8 mouse cellular contexts compared by ENCODE assay signal in the genomic region with DNA sequence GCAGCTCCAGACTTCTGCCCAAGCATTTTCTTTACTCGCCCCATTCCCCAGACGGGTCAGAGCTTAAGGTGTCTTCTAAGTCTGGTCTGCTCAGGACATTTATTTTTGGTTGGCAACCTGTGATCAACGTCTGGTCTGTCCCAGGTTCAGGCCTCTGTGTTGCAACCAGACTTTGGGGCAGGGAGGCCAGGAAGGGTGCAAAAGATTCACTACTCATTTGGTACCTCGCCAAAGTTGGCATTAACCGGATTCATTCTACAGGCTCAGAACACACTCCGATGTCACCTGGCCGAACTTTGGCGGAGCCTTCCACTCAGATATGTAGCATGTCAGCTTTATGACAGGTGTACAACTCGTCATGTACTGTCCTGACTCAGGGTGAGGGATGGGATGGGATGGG. TPM values are rescaled to one million over a fixed set of nuclear protein-coding genes. Genes with fewer than 3 reads are reported as not detected.
DNase-seq lines count a peak whose midpoint lies in the region; ATAC-seq and TF ChIP-seq lines count a peak whose summit lies in the region.

No protein-coding gene starts in this region.

- no peaks in the 10 kb centered on the region for H3K36me3 ChIP-seq in heart, adult 2 months (ENCODE audit: control insufficient read depth, insufficient read depth, low read length)
- H3K36me3 ChIP-seq in MEL (ENCODE audit: control insufficient read depth in 1 of 2, insufficient read depth in 2 of 2, low read length in 2 of 2) = peaks cover 0 to 4% of the 10 kb centered on the region in 2 experiments; a peak in 2 of 4 replicates
- H3K36me3 ChIP-seq in hindbrain, embryonic 14.5 days (replicated peaks; ENCODE audit: control insufficient read depth, insufficient read depth) = no peaks in the 10 kb centered on the region
- no peaks in the 10 kb centered on the region for H3K36me3 ChIP-seq in macrophage (ENCODE audit: inconsistent target)

- H3K27me3 ChIP-seq in heart, adult 2 months (ENCODE audit: control insufficient read depth, insufficient read depth, low read length) = no peaks in the 10 kb centered on the region
- no peaks in the 10 kb centered on the region for H3K27me3 ChIP-seq in MEL (ENCODE audit: control insufficient read depth in 1 of 2, insufficient read depth in 2 of 2, low read length in 2 of 2)
- H3K27me3 ChIP-seq in hindbrain, embryonic 14.5 days (ENCODE audit: control insufficient read depth, insufficient read depth, low read length) = no peaks in the 10 kb centered on the region

- intact Hi-C loops in heart, adult 2 months (cut with DNase I) = loop anchor here (1.0 kb wide), 1 partner anchor 28 kb away; a partner anchor contains a TSS

- DNase-seq in heart, adult 2 months = no peak
- DNase-seq in heart, adult 8-10 months (ENCODE audit: low spot score) = no peak
- DNase-seq in MEL (ENCODE audit: low read depth, low spot score) = no peak
- no peak for DNase-seq in hindbrain, embryonic 14.5 days (ENCODE audit: low spot score)
- DNase-seq in embryo, embryonic 10 days (ENCODE audit: low spot score) = no peak
- DNase-seq in right cerebral cortex, postnatal 25 days = no peak
- DNase-seq in left cerebral cortex, adult 18-20 months (ENCODE audit: low spot score in 2 of 2) = no peak

- 24% methylated on average over 9 of the region's 9 CpGs for WGBS in heart, adult 2 months
- 41% methylated on average over 9 of the region's 9 CpGs for WGBS in hindbrain, embryonic 14.5 days
- 36% methylated on average over 9 of the region's 9 CpGs for WGBS in macrophage (ENCODE audit: missing documents)

- H3K4me3 ChIP-seq in heart, adult 2 months = peak overlapping the region; percentile 80
- peak overlapping the region; percentile 70 to 96 for H3K4me3 ChIP-seq in MEL (ENCODE audit: control insufficient read depth in 1 of 2, insufficient read depth in 1 of 2, low read depth in 2 of 2, low read length in 2 of 2)
- peak overlapping the region; percentile 44 for H3K4me3 ChIP-seq in hindbrain, embryonic 14.5 days (replicated peaks; ENCODE audit: low read length)
- peak overlapping the region; percentile 56 for H3K4me3 ChIP-seq in macrophage (ENCODE audit: inconsistent target)

- H3K27ac ChIP-seq in heart, adult 2 months = peak overlapping the region; percentile 95
- no peak overlapping the region for H3K27ac ChIP-seq in MEL (ENCODE audit: control insufficient read depth, low read depth, low read length)
- H3K27ac ChIP-seq in hindbrain, embryonic 14.5 days = peak overlapping the region; percentile 62; the same call in 1 of the 2 replicates
- peak overlapping the region; percentile 27; the same call in 1 of the 2 replicates for H3K27ac ChIP-seq in macrophage

- H3K9ac ChIP-seq in heart, adult 2 months (ENCODE audit: low read depth, low read length) = peak overlapping the region; percentile 23
- 0 out of 2 replicates have a peak overlapping the region, but pooled peaks have one; percentile 21 for H3K9ac ChIP-seq in MEL (ENCODE audit: control insufficient read depth, low read depth, low read length, poor library complexity, severe bottlenecking)
- peak overlapping the region; percentile 67 for H3K9ac ChIP-seq in hindbrain, embryonic 14.5 days

- TF ChIP-seq POLR2A in heart, adult 2 months (IDR thresholded peaks at IDR 0.05; ENCODE audit: insufficient read depth, low read depth, low read length) = no peak
- TF ChIP-seq POLR2A in MEL (IDR thresholded peaks at IDR 0.05; ENCODE audit: control insufficient read depth in 1 of 2, insufficient read depth in 1 of 2, low read depth in 1 of 2, low read length in 2 of 2, poor library complexity in 1 of 2) = no peak

- peaks cover 10% of the 10 kb centered on the region for H3K4me1 ChIP-seq in heart, adult 2 months (ENCODE audit: control insufficient read depth, insufficient read depth, low read length)
- peaks cover 0 to 9% of the 10 kb centered on the region in 2 experiments; a peak in 2 of 4 replicates for H3K4me1 ChIP-seq in MEL (ENCODE audit: control insufficient read depth in 1 of 2, insufficient read depth in 2 of 2, low read length in 2 of 2)
- H3K4me1 ChIP-seq in hindbrain, embryonic 14.5 days (replicated peaks; ENCODE audit: control insufficient read depth, insufficient read depth, low read length) = peaks cover 27% of the 10 kb centered on the region

- no peaks in the 10 kb centered on the region for H3K9me3 ChIP-seq in MEL (replicated peaks; ENCODE audit: insufficient read depth, low read length)
- no peaks in the 10 kb centered on the region for H3K9me3 ChIP-seq in hindbrain, embryonic 14.5 days (ENCODE audit: control insufficient read depth, low read length)

- H3K4me2 ChIP-seq in hindbrain, embryonic 14.5 days (replicated peaks) = peak overlapping the region; percentile 66

- TF ChIP-seq CTCF in heart, adult 2 months (IDR thresholded peaks at IDR 0.05) = no peak
- TF ChIP-seq CTCF in MEL (IDR thresholded peaks at IDR 0.05 in 2 of 3, conservative IDR thresholded peaks at IDR 0.05 in 1 of 3; ENCODE audit: control insufficient read depth in 1 of 3, insufficient read depth in 1 of 3, low read depth in 2 of 3, low read length in 3 of 3, poor library complexity in 1 of 3, severe bottlenecking in 1 of 3) = no peak

- no peaks in the 10 kb centered on the region for H3K79me2 ChIP-seq in heart, adult 2 months (replicated peaks; ENCODE audit: control insufficient read depth, insufficient read depth, low read length)
- H3K79me2 ChIP-seq in MEL (ENCODE audit: control insufficient read depth, insufficient read depth, low read length, poor library complexity) = peaks cover 3% of the 10 kb centered on the region; the same call in 1 of the 2 replicates
- H3K79me2 ChIP-seq in macrophage (ENCODE audit: inconsistent target) = no peaks in the 10 kb centered on the region

- no peak for TF ChIP-seq EP300 in heart, adult 2 months (IDR thresholded peaks at IDR 0.05; ENCODE audit: insufficient read depth, low read depth, low read length)
- TF ChIP-seq EP300 in MEL (IDR thresholded peaks at IDR 0.05; ENCODE audit: low read depth in 1 of 2, low read length in 2 of 2) = no peak

- no peak for TF ChIP-seq RAD21 in MEL (IDR thresholded peaks at IDR 0.05; ENCODE audit: low read depth, low read length)

- ATAC-seq in hindbrain, embryonic 14.5 days (ENCODE audit: low FRiP score) = no peak

RNA-seq across cellular contexts. Expression of a gene that starts 0.5 kb away (rescaled TPM):
- total RNA-seq in heart, adult 2 months (2021) = 10 to 100 TPM; 18.7 to 21.8 TPM
- polyA plus RNA-seq in heart, adult 2 months (2012; rRNA removed) = 33.2 and 43.0 TPM in 2 replicates
- 10 to 100 TPM; 17.5 to 20.6 (median 19.5) TPM for total RNA-seq in heart, adult 8-10 months (2022)
- total RNA-seq in MEL (2012; rRNA removed) = 22.8 and 25.1 TPM in 2 replicates
- polyA plus RNA-seq in MEL (2012; ENCODE audit: insufficient read depth in 1 of 2, insufficient read length in 2 of 2, low read depth in 1 of 2, low replicate concordance in 2 of 2, missing spikeins in 1 of 2) (10 to 100 TPM in 1 of 2 experiments, not detected in 1; 48.7 TPM), macrophage (2018) (3.5 to 10.0 TPM (median 5.9 TPM) in 3 replicates)
- polyA plus RNA-seq in hindbrain, embryonic 14.5 days (2014; fragmentation: Nextera tagmentation; extraction: Ambion mirVana) = 57.7 and 69.8 TPM in 2 replicates
- 1 to 10 TPM in 20 of 26 experiments, under 1 TPM in 1, not detected in 5; 0.98 to 8.7 (median 2.8) TPM for total RNA-seq in macrophage (2018; cell fraction: chromatin; rRNA removed)
- 1 to 10 TPM; 1.5 to 9.6 (median 3.8) TPM for total RNA-seq in macrophage (2018; cell fraction: cytosol; rRNA removed)
- 10 to 100 TPM in 1 of 26 experiments, 1 to 10 TPM in 24, under 1 TPM in 1; 0.67 to 11.0 (median 2.1) TPM for total RNA-seq in macrophage (2018; cell fraction: nucleus; rRNA removed)
- total RNA-seq in left cerebral cortex, adult 18-20 months (2021) = 10 to 100 TPM; 35.3 to 36.5 TPM

RNA-seq across cellular contexts. Expression of a gene that starts 0.7 kb away (rescaled TPM):
- 1 to 10 TPM; 6.6 to 6.8 TPM for total RNA-seq in heart, adult 2 months (2021)
- polyA plus RNA-seq in heart, adult 2 months (2012; rRNA removed) = 27.8 and 34.8 TPM in 2 replicates
- total RNA-seq in heart, adult 8-10 months (2022) = 10 to 100 TPM in 2 of 4 experiments, 1 to 10 TPM in 2; 6.0 to 11.8 (median 9.6) TPM
- 2.7 and 3.4 TPM in 2 replicates for total RNA-seq in MEL (2012; rRNA removed)
- polyA plus RNA-seq in MEL (2012; ENCODE audit: insufficient read depth in 1 of 2, insufficient read length in 2 of 2, low read depth in 1 of 2, low replicate concordance in 2 of 2, missing spikeins in 1 of 2) (1 to 10 TPM in 1 of 2 experiments, not detected in 1; 6.5 TPM), macrophage (2018) (10.0 to 22.7 TPM (median 15.4 TPM) in 3 replicates)
- polyA plus RNA-seq in hindbrain, embryonic 14.5 days (2014; fragmentation: Nextera tagmentation; extraction: Ambion mirVana) = 7.9 and 8.2 TPM in 2 replicates
- 10 to 100 TPM in 4 of 26 experiments, 1 to 10 TPM in 21, under 1 TPM in 1; 0.99 to 13.3 (median 3.2) TPM for total RNA-seq in macrophage (2018; cell fraction: chromatin; rRNA removed)
- 10 to 100 TPM in 12 of 26 experiments, 1 to 10 TPM in 14; 6.7 to 20.3 (median 9.4) TPM for total RNA-seq in macrophage (2018; cell fraction: cytosol; rRNA removed)
- total RNA-seq in macrophage (2018; cell fraction: nucleus; rRNA removed) = 10 to 100 TPM in 4 of 26 experiments, 1 to 10 TPM in 22; 1.7 to 23.4 (median 4.4) TPM
- 10 to 100 TPM; 12.5 to 12.7 TPM for total RNA-seq in left cerebral cortex, adult 18-20 months (2021)

RNA-seq across cellular contexts. Expression of a gene that starts 5.1 kb away (rescaled TPM):
- total RNA-seq in heart, adult 2 months (2021) = 10 to 100 TPM; 70.0 to 74.6 TPM
- polyA plus RNA-seq in heart, adult 2 months (2012; rRNA removed) = 92.8 and 95.8 TPM in 2 replicates
- total RNA-seq in heart, adult 8-10 months (2022) = 10 to 100 TPM; 72.2 to 76.0 (median 74.5) TPM
- 7.7 and 9.2 TPM in 2 replicates for total RNA-seq in MEL (2012; rRNA removed)
- polyA plus RNA-seq in MEL (2012; ENCODE audit: insufficient read depth in 1 of 2, insufficient read length in 2 of 2, low read depth in 1 of 2, low replicate concordance in 2 of 2, missing spikeins in 1 of 2) = 10 to 100 TPM in 1 of 2 experiments, not detected in 1; 36.6 TPM
- 183 and 186 TPM in 2 replicates for polyA plus RNA-seq in hindbrain, embryonic 14.5 days (2014; fragmentation: Nextera tagmentation; extraction: Ambion mirVana)
- total RNA-seq in macrophage (2018; cell fraction: chromatin; rRNA removed) = 10 to 100 TPM in 12 of 26 experiments, 1 to 10 TPM in 14; 1.6 to 28.3 (median 8.9) TPM
- 1 to 10 TPM; 1.3 to 7.8 (median 3.1) TPM for total RNA-seq in macrophage (2018; cell fraction: cytosol; rRNA removed)
- total RNA-seq in macrophage (2018; cell fraction: nucleus; rRNA removed) = 1 to 10 TPM in 25 of 26 experiments, not detected in 1; 1.2 to 8.9 (median 2.7) TPM
- polyA plus RNA-seq in macrophage (2018) = 2.8 to 4.6 TPM (median 4.5 TPM) in 3 replicates
- total RNA-seq in left cerebral cortex, adult 18-20 months (2021) = 100 to 1,000 TPM; 207 to 212 TPM

RNA-seq across cellular contexts. Expression of a gene that starts 9.8 kb away (rescaled TPM):
- total RNA-seq in heart, adult 2 months (2021) = 10 to 100 TPM; 20.1 to 26.7 TPM
- 12.0 and 12.5 TPM in 2 replicates for polyA plus RNA-seq in heart, adult 2 months (2012; rRNA removed)
- total RNA-seq in heart, adult 8-10 months (2022) = 10 to 100 TPM; 23.1 to 28.9 (median 25.7) TPM
- total RNA-seq in MEL (2012; rRNA removed) = 38.7 and 40.9 TPM in 2 replicates
- polyA plus RNA-seq in MEL (2012; ENCODE audit: insufficient read depth in 1 of 2, insufficient read length in 2 of 2, low read depth in 1 of 2, low replicate concordance in 2 of 2, missing spikeins in 1 of 2) = 10 to 100 TPM in 1 of 2 experiments, not detected in 1; 61.5 TPM
- polyA plus RNA-seq in hindbrain, embryonic 14.5 days (2014; fragmentation: Nextera tagmentation; extraction: Ambion mirVana) = 22.4 and 23.5 TPM in 2 replicates
- 1 to 10 TPM in 24 of 26 experiments, under 1 TPM in 2; 0.78 to 7.7 (median 2.6) TPM for total RNA-seq in macrophage (2018; cell fraction: chromatin; rRNA removed)
- 1 to 10 TPM in 24 of 26 experiments, under 1 TPM in 2; 0.88 to 6.0 (median 2.2) TPM for total RNA-seq in macrophage (2018; cell fraction: cytosol; rRNA removed)
- total RNA-seq in macrophage (2018; cell fraction: nucleus; rRNA removed) = 1 to 10 TPM in 23 of 26 experiments, under 1 TPM in 2, not detected in 1; 0.67 to 7.6 (median 2.2) TPM
- polyA plus RNA-seq in macrophage (2018) = 2.5 to 5.7 TPM (median 2.6 TPM) in 3 replicates
- 10 to 100 TPM; 15.6 to 19.4 TPM for total RNA-seq in left cerebral cortex, adult 18-20 months (2021)

RNA-seq across cellular contexts. Expression of a gene that starts 17.8 kb away (rescaled TPM):
- not detected for total RNA-seq in heart, adult 2 months (2021)
- polyA plus RNA-seq in heart, adult 2 months (2012; rRNA removed) = 0.12 TPM in 1 of 2 replicates, not detected in the other
- total RNA-seq in heart, adult 8-10 months (2022) = under 1 TPM in 1 of 4 experiments, not detected in 3; 0.19 TPM
- total RNA-seq in MEL (2012; rRNA removed) = not detected in 2 replicates
- polyA plus RNA-seq in MEL (2012; ENCODE audit: insufficient read depth in 1 of 2, insufficient read length in 2 of 2, low read depth in 1 of 2, low replicate concordance in 2 of 2, missing spikeins in 1 of 2) (under 1 TPM in 1 of 2 experiments, not detected in 1; 0.10 TPM), macrophage (2018) (not detected in 3 replicates)
- 0.87 and 1.0 TPM in 2 replicates for polyA plus RNA-seq in hindbrain, embryonic 14.5 days (2014; fragmentation: Nextera tagmentation; extraction: Ambion mirVana)
- total RNA-seq in macrophage (2018; cell fraction: chromatin; rRNA removed) = under 1 TPM in 12 of 26 experiments, not detected in 14; 0.29 to 0.97 (median 0.66) TPM
- total RNA-seq in macrophage (2018; cell fraction: cytosol; rRNA removed) = under 1 TPM in 1 of 26 experiments, not detected in 25; 0.07 TPM
- under 1 TPM in 10 of 26 experiments, not detected in 16; 0.22 to 0.55 (median 0.35) TPM for total RNA-seq in macrophage (2018; cell fraction: nucleus; rRNA removed)
- 1 to 10 TPM; 9.0 to 9.6 TPM for total RNA-seq in left cerebral cortex, adult 18-20 months (2021)
